Mouse (Mus musculus): ENCODE measurements around the gene Arhgap1. TPM values are rescaled to one million over a fixed set of nuclear protein-coding genes. Genes with fewer than 3 reads are reported as not detected.
"Not testable (repeated sequence)": the region's sequence is repeated elsewhere in the genome, so short reads cannot be mapped to it uniquely, and the experiment has no call there.

Arhgap1 gene
- total RNA-seq (2021): 10 to 100 TPM; 74.2 to 80.4 TPM
- long read RNA-seq, experiment 1, transcript Arhgap1-202 (14 exons, 3,201 nt): major isoform, 36 of 79 reads
- long read RNA-seq, experiment 1, transcript Arhgap1-204 (13 exons, 2,883 nt): minor isoform, 15 of 79 reads
- long read RNA-seq, experiment 1, partial matches to known transcripts: 8 of 79 reads
- long read RNA-seq, experiment 1, other reads (novel, unspliced or antisense): 15 of 79 reads
- long read RNA-seq, experiment 2, transcript Arhgap1-204 (13 exons, 2,883 nt): minor isoform, 5 of 57 reads
- long read RNA-seq, experiment 2, transcript Arhgap1-202 (14 exons, 3,201 nt): major isoform, 19 of 57 reads
- long read RNA-seq, experiment 2, partial matches to known transcripts: 7 of 57 reads
- long read RNA-seq, experiment 2, other reads (novel, unspliced or antisense): 21 of 57 reads

- DNase-seq (ENCODE audit: extremely low spot score in 1 of 2, low spot score in 2 of 2): peak; percentile 92 to 94
- intact Hi-C loops (cut with DNase I): loop anchor here (5.0 kb wide), 1 partner anchor 273 kb away; no protein-coding TSS in a partner anchor
- H3K27ac ChIP-seq: peak within 1 kb of the TSS; percentile 98
- peak within 1 kb of the TSS; percentile 69 for H3K4me3 ChIP-seq
- TF ChIP-seq CTCF (IDR thresholded peaks at IDR 0.05): no peak
Measured at GRCm38 (mm10) chr2:91649553-91650359, at the start of gene Arhgap1, which contains the start of gene Zfp408. TSS of gene Arhgap1 (plus strand) at chr2:91649860. TSS of gene Zfp408 (minus strand) at chr2:91649791.

DNA sequence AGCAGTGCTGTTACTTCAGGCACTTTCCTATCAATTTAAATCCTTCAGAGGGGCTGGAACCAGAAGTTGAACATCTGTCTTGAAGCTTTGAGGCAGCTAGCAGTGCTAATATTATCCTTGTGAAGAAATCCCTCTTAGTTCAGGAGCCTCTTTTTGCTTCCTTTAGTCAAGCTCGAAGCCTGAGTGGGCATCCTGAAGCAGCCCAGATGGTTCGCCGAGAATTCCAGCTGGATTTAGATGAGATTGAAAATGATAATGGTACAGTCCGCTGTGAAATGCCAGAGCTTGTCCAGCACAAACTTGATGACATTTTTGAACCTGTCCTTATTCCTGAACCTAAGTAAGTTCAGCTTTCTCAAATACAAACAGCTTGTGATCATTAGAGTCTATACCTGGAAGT, 49.2 kb upstream of the Arhgap1 start:
- 0 out of 2 replicates have a peak overlapping the region, but pooled peaks have one; percentile 24 for H3K27ac ChIP-seq
- intact Hi-C loops (cut with DNase I): no loop called here
- no peak for DNase-seq (ENCODE audit: extremely low spot score in 1 of 2, low spot score in 2 of 2)

GRCm38 (mm10) chr2:91602389-91602788, 47.3 kb upstream of the Arhgap1 start:
- no peak for DNase-seq (ENCODE audit: extremely low spot score in 1 of 2, low spot score in 2 of 2)
- H3K27ac ChIP-seq: no peak overlapping the region
- TF ChIP-seq CTCF (IDR thresholded peaks at IDR 0.05): peak; percentile 24
- intact Hi-C loops (cut with DNase I): no loop called here
- H3K4me3 ChIP-seq: no peak overlapping the region

More for the DNA sequence above, 49.2 kb upstream of the Arhgap1 start:
- no peak overlapping the region for H3K4me3 ChIP-seq
- TF ChIP-seq CTCF (IDR thresholded peaks at IDR 0.05): no peak

DNA sequence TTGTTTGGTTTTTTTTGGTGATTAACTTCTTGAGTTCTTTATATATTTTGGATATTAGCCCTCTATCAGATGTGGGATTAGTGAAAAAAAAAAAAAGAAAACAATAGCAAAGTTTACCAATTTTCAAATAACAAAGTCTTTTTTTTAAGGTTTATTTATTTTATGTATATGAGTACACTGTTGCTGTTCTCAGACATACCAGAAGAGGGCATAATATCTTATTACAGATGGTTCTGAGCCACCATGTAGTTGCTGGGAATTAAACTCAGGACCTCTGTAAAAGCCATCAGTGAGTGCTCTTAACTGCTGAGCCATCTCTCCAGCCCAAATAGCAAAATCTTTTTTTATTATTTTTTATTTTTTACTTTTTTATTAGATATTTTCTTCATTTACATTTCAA, 40.3 kb upstream of the Arhgap1 start:
- H3K27ac ChIP-seq; intact Hi-C loops (cut with DNase I); H3K4me3 ChIP-seq; DNase-seq (ENCODE audit: extremely low spot score in 1 of 2, low spot score in 2 of 2): not testable (repeated sequence)
- TF ChIP-seq CTCF (IDR thresholded peaks at IDR 0.05): peak; percentile 21

- Histone ChIP-seq H3K4me3 (no peak overlapping the region), H3K27ac (no peak overlapping the region)
- no peak for TF ChIP-seq CTCF (IDR thresholded peaks at IDR 0.05)
- intact Hi-C loops (cut with DNase I): no loop called here
- DNase-seq (ENCODE audit: extremely low spot score in 1 of 2, low spot score in 2 of 2): no peak
Measured at GRCm38 (mm10) chr2:91622356-91622755, 27.3 kb upstream of the Arhgap1 start.

DNA sequence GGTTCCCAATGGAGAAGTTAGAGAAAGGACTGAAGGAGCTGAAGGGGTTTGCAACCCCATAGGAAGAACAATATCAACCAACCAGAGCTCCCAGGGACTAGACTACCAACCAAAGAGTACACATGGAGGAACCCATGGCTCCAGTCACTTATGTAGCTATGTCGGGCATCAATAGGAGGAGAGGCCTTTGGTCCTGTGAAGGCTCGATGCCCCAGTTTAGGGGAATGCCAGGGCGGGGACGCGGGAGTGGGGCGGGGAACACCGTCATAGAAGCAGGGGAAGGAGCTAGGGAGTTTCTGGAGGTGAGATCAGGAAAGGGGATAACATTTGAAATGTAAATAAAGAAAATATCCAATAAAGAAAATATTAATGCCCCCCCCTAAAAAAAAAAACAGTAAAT, 26.3 kb upstream of the Arhgap1 start:
- intact Hi-C loops (cut with DNase I); DNase-seq (ENCODE audit: extremely low spot score in 1 of 2, low spot score in 2 of 2); H3K27ac ChIP-seq; H3K4me3 ChIP-seq: not testable (repeated sequence)

DNA sequence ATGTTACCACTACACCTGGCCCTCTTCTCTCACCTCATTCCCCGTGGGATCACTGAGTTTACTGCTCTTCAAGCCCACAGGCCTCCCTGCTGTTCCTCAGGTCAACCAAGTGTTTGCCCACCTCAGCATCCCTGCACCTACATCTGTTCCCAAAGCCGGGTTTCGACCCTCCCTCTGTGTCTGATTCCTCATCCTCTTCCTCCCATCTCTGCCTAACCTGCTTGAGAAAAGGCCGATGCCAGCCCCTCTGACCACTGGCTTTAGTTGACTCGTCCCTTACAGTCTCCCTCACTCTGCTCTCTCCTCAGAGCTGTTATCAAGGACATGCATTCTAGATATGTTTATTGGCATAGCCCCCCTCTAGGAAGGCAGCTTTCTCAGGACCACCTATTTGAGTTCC, 22.2 kb upstream of the Arhgap1 start:
- TF ChIP-seq CTCF (IDR thresholded peaks at IDR 0.05): no peak
- intact Hi-C loops (cut with DNase I): no loop called here
- no peak overlapping the region for H3K4me3 ChIP-seq
- no peak for DNase-seq (ENCODE audit: extremely low spot score in 1 of 2, low spot score in 2 of 2)
- H3K27ac ChIP-seq: no peak overlapping the region

- intact Hi-C loops (cut with DNase I): no loop called here
- no peak for TF ChIP-seq CTCF (IDR thresholded peaks at IDR 0.05)
- DNase-seq (ENCODE audit: extremely low spot score in 1 of 2, low spot score in 2 of 2): no peak
- no peak overlapping the region for H3K4me3 ChIP-seq
- no peak overlapping the region for H3K27ac ChIP-seq
Measured at GRCm38 (mm10) chr2:91628171-91628570, 21.5 kb upstream of the Arhgap1 start.

GRCm38 (mm10) chr2:91629682-91630081, 20.0 kb upstream of the Arhgap1 start:
- intact Hi-C loops (cut with DNase I): no loop called here
- Histone ChIP-seq H3K4me3 (no peak overlapping the region), H3K27ac (no peak overlapping the region)
- no peak; the same call in 1 of the 2 replicates for TF ChIP-seq CTCF (IDR thresholded peaks at IDR 0.05)
- peak in 1 of 2 experiments; percentile 40 for DNase-seq (ENCODE audit: extremely low spot score in 1 of 2, low spot score in 2 of 2)

GRCm38 (mm10) chr2:91630384-91630783, 19.3 kb upstream of the Arhgap1 start:
- no peak for TF ChIP-seq CTCF (IDR thresholded peaks at IDR 0.05)
- DNase-seq (ENCODE audit: extremely low spot score in 1 of 2, low spot score in 2 of 2): no peak
- intact Hi-C loops (cut with DNase I): no loop called here

GRCm38 (mm10) chr2:91631826-91632225, 17.8 kb upstream of the Arhgap1 start:
- intact Hi-C loops (cut with DNase I): no loop called here
- H3K27ac ChIP-seq: no peak overlapping the region
- H3K4me3 ChIP-seq: no peak overlapping the region
- TF ChIP-seq CTCF (IDR thresholded peaks at IDR 0.05): no peak
- DNase-seq (ENCODE audit: extremely low spot score in 1 of 2, low spot score in 2 of 2): no peak

More at GRCm38 (mm10) chr2:91630384-91630783, 19.3 kb upstream of the Arhgap1 start:
- H3K27ac ChIP-seq: no peak overlapping the region
- no peak overlapping the region for H3K4me3 ChIP-seq

GRCm38 (mm10) chr2:91632316-91632715, 17.3 kb upstream of the Arhgap1 start:
- H3K4me3 ChIP-seq: no peak overlapping the region
- intact Hi-C loops (cut with DNase I): no loop called here
- TF ChIP-seq CTCF (IDR thresholded peaks at IDR 0.05): no peak
- DNase-seq (ENCODE audit: extremely low spot score in 1 of 2, low spot score in 2 of 2): no peak
- no peak overlapping the region for H3K27ac ChIP-seq

All from left cerebral cortex, adult 2 months (tissue).